Mouse (Mus musculus) thymus, adult 2 months (tissue): ENCODE data around the gene E330017A01Rik. TPM values are rescaled to one million over a fixed set of nuclear protein-coding genes. Genes with fewer than 3 reads are reported as not detected.

Source experiments
- DNase-seq: peaks from one replicate; pipeline ENCODE4 v3.0.0; 2021
- H3K27ac ChIP-seq: fragments of 200-500 bp; 2 replicates; pipeline ENCODE4 v1.5.1; 2012; ENCODE audit warnings: low read length, control low read depth; ENCODE audit not compliant: control insufficient read depth, insufficient read depth
- H3K27me3 ChIP-seq: fragments of 200-500 bp; 2 replicates; pipeline ENCODE4 v1.6.1; 2012; ENCODE audit warnings: mild to moderate bottlenecking, low read length, moderate library complexity, mixed read lengths; ENCODE audit not compliant: control insufficient read depth, insufficient read depth
- H3K36me3 ChIP-seq: fragments of 200-500 bp; 2 replicates; pipeline ENCODE4 v1.6.1; 2012; ENCODE audit warnings: mild to moderate bottlenecking, low read length, moderate library complexity; ENCODE audit not compliant: control insufficient read depth, insufficient read depth
- H3K4me1 ChIP-seq: fragments of 200-500 bp; replicated peaks from 2 replicates; pipeline ENCODE4 v1.6.1; 2012; ENCODE audit warnings: low read length; ENCODE audit not compliant: control insufficient read depth, insufficient read depth
- H3K4me3 ChIP-seq: fragments of 200-500 bp; 2 replicates; pipeline ENCODE4 v1.5.1; 2012; ENCODE audit warnings: mild to moderate bottlenecking, low read length, control low read depth, moderate library complexity; ENCODE audit not compliant: control insufficient read depth, insufficient read depth
- CTCF ChIP-seq: fragments of 200-500 bp; IDR thresholded peaks from 2 replicates; pipeline ENCODE4 v1.5.1; 2012; ENCODE audit warnings: mild to moderate bottlenecking, control low read depth, low read length, moderate library complexity, borderline replicate concordance; ENCODE audit not compliant: control insufficient read depth, poor library complexity, insufficient read depth; ENCODE audit errors: extremely low read depth
- POLR2A ChIP-seq: fragments of 200-500 bp; IDR thresholded peaks from 2 replicates; pipeline ENCODE4 v1.6.1; 2012; ENCODE audit warnings: mild to moderate bottlenecking, low read length, control low read depth, moderate library complexity; ENCODE audit not compliant: control insufficient read depth, poor library complexity, insufficient read depth; ENCODE audit errors: extremely low read depth
- WGBS: fragments of 180-500 bp; shearing (Covaris S2); methylation state at CpG from one replicate; pipeline ENCODE4 v1.1.7; 2018; 5-methylcytosine and 5-hydroxymethylcytosine counted together
- polyA plus RNA-seq: library from polyadenylated mRNA; depleted of rRNA; stranded (reverse); fragments of >200 nt; gene quantifications from 2 replicates; pipeline ENCODE4 v1.2.3, GENCODE M21; 2012

E330017A01Rik gene
- polyA plus RNA-seq, 1 experiment: not detected

DNA sequence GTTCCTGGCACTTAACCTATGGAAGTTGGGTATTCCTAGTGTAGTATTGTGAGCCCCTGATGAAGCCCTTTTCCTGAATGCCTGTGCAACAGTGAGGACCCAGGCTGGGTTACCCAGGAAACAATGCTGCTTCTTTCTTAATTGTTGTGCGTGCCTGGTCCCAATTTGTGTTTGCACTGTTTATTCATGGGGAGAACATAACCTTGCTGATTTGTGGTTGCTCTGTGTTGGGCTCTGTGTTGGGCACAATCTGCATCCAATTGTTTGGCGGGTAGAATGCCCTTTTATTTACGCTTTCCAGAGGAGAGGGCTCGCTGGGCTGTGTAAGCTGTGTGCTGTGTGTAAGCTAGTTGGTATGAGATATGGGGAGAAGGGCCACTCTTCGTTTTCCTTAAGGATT is 39.0 kb upstream of the E330017A01Rik start:
- H3K27ac ChIP-seq: no peak overlapping the region
- DNase-seq: no peak
- TF ChIP-seq CTCF: no peak
- TF ChIP-seq POLR2A: no peak
- WGBS: 98% methylated on average over 5 of the region's 5 CpGs
- H3K27me3 ChIP-seq: no peaks in the 10 kb centered on the region
- peaks cover 35% of the 10 kb centered on the region; the same call in 1 of the 2 replicates for H3K36me3 ChIP-seq
- no peaks in the 10 kb centered on the region for H3K4me1 ChIP-seq
- no peak overlapping the region for H3K4me3 ChIP-seq

DNA sequence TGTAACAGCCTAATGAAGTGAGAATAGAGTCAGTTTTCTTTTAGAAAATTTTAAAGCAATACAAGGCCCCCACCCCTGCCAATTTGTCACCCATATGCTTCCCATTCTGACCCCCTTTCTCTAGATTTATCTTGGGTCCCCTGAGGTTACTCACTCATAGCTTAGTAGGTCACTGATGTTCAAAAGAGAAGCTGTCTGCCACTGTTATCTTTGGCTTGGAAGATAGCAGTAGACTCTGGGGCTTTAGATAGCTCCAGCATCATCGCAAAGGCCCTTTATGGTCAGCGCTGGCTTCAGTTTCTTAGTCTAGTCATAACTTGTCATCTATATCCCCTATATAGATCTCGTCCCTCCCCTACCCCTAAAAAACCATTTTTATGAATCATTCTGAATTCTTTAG is 38.1 kb upstream of the E330017A01Rik start:
- Histone ChIP-seq H3K27me3 (no peaks in the 10 kb centered on the region), H3K4me1 (no peaks in the 10 kb centered on the region), H3K36me3 (peaks cover 35% of the 10 kb centered on the region; the same call in 1 of the 2 replicates), H3K27ac (no peak overlapping the region), H3K4me3 (no peak overlapping the region)
- TF ChIP-seq CTCF: no peak
- TF ChIP-seq POLR2A: no peak
- DNase-seq: no peak
- 95% methylated on average over 3 of the region's 3 CpGs for WGBS

DNA sequence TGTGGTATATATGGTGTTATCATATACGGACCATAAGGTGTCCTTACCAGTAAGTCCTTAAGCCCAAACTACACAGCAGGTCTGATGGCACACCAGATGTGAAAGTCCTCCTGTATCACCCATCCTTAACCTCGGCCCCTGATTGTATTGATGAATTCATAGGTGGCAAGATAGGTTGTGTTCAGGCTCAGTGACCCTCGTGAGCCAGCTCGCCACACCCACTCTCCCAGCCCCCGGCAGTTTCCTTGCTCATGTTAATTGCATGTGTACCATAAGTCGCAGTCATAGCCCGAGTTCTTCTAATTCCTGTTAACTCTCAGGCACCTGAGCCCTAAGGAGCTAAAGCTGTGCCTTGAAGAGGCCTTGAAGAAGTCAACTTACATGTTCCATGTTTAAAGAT is 37.6 kb upstream of the E330017A01Rik start:
- H3K27me3 ChIP-seq: no peaks in the 10 kb centered on the region
- H3K4me1 ChIP-seq: no peaks in the 10 kb centered on the region
- TF ChIP-seq POLR2A (no peak), CTCF (no peak)
- H3K4me3 ChIP-seq: no peak overlapping the region
- H3K36me3 ChIP-seq: peaks cover 35% of the 10 kb centered on the region; the same call in 1 of the 2 replicates
- DNase-seq: no peak
- WGBS: 95% methylated on average over 7 of the region's 7 CpGs
- no peak overlapping the region for H3K27ac ChIP-seq

DNA sequence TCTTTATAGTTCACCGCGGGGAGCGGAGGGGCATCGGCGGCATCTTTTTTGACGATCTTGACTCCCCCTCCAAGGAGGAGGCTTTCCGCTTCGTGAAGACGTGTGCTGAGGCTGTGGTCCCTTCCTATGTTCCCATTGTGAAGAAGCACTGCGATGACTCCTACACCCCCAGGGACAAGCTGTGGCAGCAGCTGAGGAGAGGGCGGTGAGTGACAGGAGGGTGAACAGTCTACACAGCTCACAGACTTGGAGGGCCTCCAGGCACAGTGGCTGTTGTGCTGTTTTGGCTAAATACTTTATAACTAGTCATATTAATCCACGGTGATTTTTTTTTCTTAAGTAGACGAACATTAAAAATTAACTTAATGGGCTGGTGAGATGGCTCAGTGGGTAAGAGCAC is 36.7 kb upstream of the E330017A01Rik start:
- TF ChIP-seq POLR2A: no peak
- 97% methylated on average over 13 of the region's 13 CpGs for WGBS
- DNase-seq: no peak
- Histone ChIP-seq H3K36me3 (peaks cover 30% of the 10 kb centered on the region; the same call in 1 of the 2 replicates), H3K4me3 (no peak overlapping the region), H3K27ac (no peak overlapping the region), H3K4me1 (no peaks in the 10 kb centered on the region; the same call in 1 of the 2 replicates), H3K27me3 (no peaks in the 10 kb centered on the region)

DNA sequence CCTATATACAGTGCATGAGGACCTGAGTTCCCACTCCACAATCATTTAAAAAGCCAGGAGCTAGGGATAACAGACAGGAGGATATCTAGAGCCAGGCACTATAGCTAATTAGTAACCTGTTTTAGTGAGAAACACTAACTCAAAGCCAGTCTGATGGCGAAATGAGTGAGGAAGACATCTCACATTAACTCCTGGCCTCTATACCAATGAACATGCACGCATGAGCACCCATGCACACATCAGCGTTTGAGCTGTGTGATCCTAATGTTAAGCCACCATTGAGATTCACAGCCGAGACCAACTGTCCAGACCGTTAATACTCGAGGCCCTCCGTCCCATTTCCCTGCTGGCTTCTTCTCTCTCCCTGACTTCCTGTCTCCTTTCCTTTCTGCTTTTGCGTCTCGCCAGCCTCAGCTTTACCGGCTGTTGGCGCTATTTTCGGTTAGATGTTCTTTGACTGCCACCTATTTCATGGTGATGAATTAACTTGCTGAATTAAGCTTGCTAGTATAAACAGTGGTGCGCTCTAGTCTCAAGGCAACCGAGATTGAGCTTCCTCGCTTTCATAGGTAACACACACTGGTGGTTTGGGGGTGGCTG is 35.4 kb upstream of the E330017A01Rik start:
- H3K4me3 ChIP-seq: no peak overlapping the region
- H3K27me3 ChIP-seq: no peaks in the 10 kb centered on the region
- no peaks in the 10 kb centered on the region; the same call in 1 of the 2 replicates for H3K4me1 ChIP-seq
- DNase-seq: no peak
- 97% methylated on average over 15 of the region's 15 CpGs for WGBS
- TF ChIP-seq POLR2A (no peak), CTCF (no peak)
- no peak overlapping the region for H3K27ac ChIP-seq
- peaks cover 30% of the 10 kb centered on the region; the same call in 1 of the 2 replicates for H3K36me3 ChIP-seq

DNA sequence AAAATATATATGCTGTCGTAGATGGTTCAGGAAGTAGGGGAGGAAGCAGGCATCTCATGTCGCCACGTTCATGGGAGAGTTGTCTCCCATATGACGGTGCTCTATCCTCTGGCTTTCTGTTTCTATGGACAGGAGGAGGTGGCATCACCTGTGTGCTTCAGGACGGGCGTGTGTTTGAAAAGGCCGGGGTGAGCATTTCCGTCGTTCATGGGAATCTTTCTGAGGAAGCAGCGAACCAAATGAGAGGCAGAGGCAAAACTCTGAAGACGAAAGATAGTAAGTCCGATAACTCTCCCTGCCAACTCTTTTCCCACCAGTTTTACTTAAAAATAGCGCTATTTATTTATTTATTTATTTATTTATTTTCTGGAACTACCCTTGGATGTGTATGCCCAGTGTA is 33.9 kb upstream of the E330017A01Rik start:
- TF ChIP-seq POLR2A (no peak), CTCF (no peak)
- Histone ChIP-seq H3K4me3 (no peak overlapping the region), H3K27me3 (no peaks in the 10 kb centered on the region), H3K36me3 (peaks cover 24% of the 10 kb centered on the region; the same call in 1 of the 2 replicates), H3K4me1 (no peaks in the 10 kb centered on the region; the same call in 1 of the 2 replicates), H3K27ac (no peak overlapping the region)
- DNase-seq: no peak
- 97% methylated on average over 13 of the region's 13 CpGs for WGBS
